Mouse (Mus musculus) MEL (cell line): Measurements from ENCODE around the gene Hint2.

Source experiments
- CTCF ChIP-seq, 3 experiments: IDR thresholded peaks in 2 of 3; conservative IDR thresholded peaks in 1 of 3; 2 replicates each; pipeline ENCODE4 v1.5.1; 2011 to 2012; ENCODE audit warnings: low read length in 3 of 3, low read depth in 2 of 3, mild to moderate bottlenecking in 2 of 3, improper control_type of control experiment in 1 of 3, inconsistent platforms in 1 of 3, mixed read lengths in 1 of 3, moderate library complexity in 1 of 3; ENCODE audit not compliant: control insufficient read depth in 1 of 3, insufficient read depth in 1 of 3, poor library complexity in 1 of 3, severe bottlenecking in 1 of 3
- E2F4 ChIP-seq: IDR thresholded peaks from 2 replicates; pipeline ENCODE4 v1.6.1; 2011; ENCODE audit warnings: low read depth, low read length, improper control_type of control experiment, borderline replicate concordance
- JUND ChIP-seq: IDR thresholded peaks from 2 replicates; pipeline ENCODE4 v1.6.1; 2011; ENCODE audit warnings: low read depth, mild to moderate bottlenecking, improper control_type of control experiment, low read length
- MEF2A ChIP-seq: IDR thresholded peaks from 2 replicates; pipeline ENCODE4 v1.6.1; 2014; ENCODE audit warnings: low read depth, mild to moderate bottlenecking, inconsistent platforms, low read length, improper control_type of control experiment; ENCODE audit not compliant: poor library complexity, insufficient replicate concordance, severe bottlenecking; ENCODE audit errors: extremely low read depth
- MYB ChIP-seq: IDR thresholded peaks from 2 replicates; pipeline ENCODE4 v1.6.1; 2011; ENCODE audit warnings: mild to moderate bottlenecking, low read depth, low read length, improper control_type of control experiment
- POLR2AphosphoS2 ChIP-seq: IDR thresholded peaks from 2 replicates; pipeline ENCODE4 v1.6.1; 2011; ENCODE audit warnings: low read length, improper control_type of control experiment
- RCOR1 ChIP-seq: IDR thresholded peaks from 2 replicates; pipeline ENCODE4 v1.6.1; 2012; ENCODE audit warnings: low read depth, mild to moderate bottlenecking, inconsistent platforms, low read length, improper control_type of control experiment
- TAL1 ChIP-seq: IDR thresholded peaks from 2 replicates; pipeline ENCODE4 v1.6.1; 2012; ENCODE audit warnings: mild to moderate bottlenecking, inconsistent platforms, low read length, moderate library complexity, mixed read lengths
- ZKSCAN1 ChIP-seq: IDR thresholded peaks from 2 replicates; pipeline ENCODE4 v1.6.1; 2012; ENCODE audit warnings: low read depth, mild to moderate bottlenecking, inconsistent platforms, low read length, improper control_type of control experiment, moderate library complexity
- ZNF384 ChIP-seq: IDR thresholded peaks from 2 replicates; pipeline ENCODE4 v1.6.1; 2012; ENCODE audit warnings: low read depth, mild to moderate bottlenecking, inconsistent platforms, low read length, improper control_type of control experiment

DNA sequence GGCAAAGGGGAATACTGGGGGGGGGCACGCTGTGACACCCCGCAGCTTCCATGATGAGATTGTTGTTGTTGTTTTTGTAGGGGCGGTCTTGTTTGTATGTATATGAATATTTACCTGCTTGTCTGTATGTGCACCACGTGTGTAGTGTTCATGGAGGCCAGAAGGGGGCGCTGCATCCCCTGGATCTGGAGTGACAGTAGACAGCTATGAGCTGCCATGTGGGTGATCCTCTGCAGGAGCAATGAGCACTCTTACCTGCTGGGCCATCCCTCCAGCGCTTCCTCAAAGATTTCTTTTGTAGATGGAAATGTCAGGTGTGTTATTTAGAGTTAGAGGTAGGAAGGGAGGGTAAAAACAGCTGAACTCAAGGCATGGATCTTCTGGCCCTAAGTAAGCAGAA, 47.2 kb upstream of the Hint2 start:
- TF ChIP-seq RCOR1 (no peak), JUND (no peak), ZNF384 (no peak), ZKSCAN1 (no peak), CTCF (IDR thresholded peaks at IDR 0.05 in 2 of 3, conservative IDR thresholded peaks at IDR 0.05 in 1 of 3; ENCODE audit: control insufficient read depth in 1 of 3, insufficient read depth in 1 of 3, low read depth in 2 of 3, low read length in 3 of 3, poor library complexity in 1 of 3, severe bottlenecking in 1 of 3) (peak; percentile 57 to 66 (median 57)), POLR2AphosphoS2 (no peak), MEF2A (no peak), E2F4 (no peak), MYB (no peak), TAL1 (no peak)
